Mouse (Mus musculus) erythroblast, adult 5-6 weeks (primary cell): ENCODE results near the gene Pik3r1. TPM values are rescaled to one million over a fixed set of nuclear protein-coding genes. Genes with fewer than 3 reads are reported as not detected.
A peak's percentile ranks its signal among the peaks of the same experiment; 100 is the strongest.

Experiments used
- ATAC-seq: replicated peaks from 2 replicates; pipeline ENCODE4 v1.8.0; 2016; ENCODE audit warnings: moderate number of reproducible peaks, mild to moderate bottlenecking, moderate TSS enrichment, inconsistent platforms; ENCODE audit not compliant: poor library complexity, low FRiP score, severe bottlenecking
- total RNA-seq, 2 experiments: library from RNA; stranded (forward) in 1 of 2; stranded (reverse) in 1 of 2; fragments of 150-400 nt in 1 of 2; fragments of 200-764, 138-1000 nt in 1 of 2; gene quantifications; 2 replicates each; pipeline versions ENCODE4 v1.2.3 to v1.2.4; 2015 to 2017; ENCODE audit warnings: low replicate concordance in 2 of 2

Pik3r1 gene
- total RNA-seq, 2 experiments from 2014 or later = 251 to 546 TPM

DNA sequence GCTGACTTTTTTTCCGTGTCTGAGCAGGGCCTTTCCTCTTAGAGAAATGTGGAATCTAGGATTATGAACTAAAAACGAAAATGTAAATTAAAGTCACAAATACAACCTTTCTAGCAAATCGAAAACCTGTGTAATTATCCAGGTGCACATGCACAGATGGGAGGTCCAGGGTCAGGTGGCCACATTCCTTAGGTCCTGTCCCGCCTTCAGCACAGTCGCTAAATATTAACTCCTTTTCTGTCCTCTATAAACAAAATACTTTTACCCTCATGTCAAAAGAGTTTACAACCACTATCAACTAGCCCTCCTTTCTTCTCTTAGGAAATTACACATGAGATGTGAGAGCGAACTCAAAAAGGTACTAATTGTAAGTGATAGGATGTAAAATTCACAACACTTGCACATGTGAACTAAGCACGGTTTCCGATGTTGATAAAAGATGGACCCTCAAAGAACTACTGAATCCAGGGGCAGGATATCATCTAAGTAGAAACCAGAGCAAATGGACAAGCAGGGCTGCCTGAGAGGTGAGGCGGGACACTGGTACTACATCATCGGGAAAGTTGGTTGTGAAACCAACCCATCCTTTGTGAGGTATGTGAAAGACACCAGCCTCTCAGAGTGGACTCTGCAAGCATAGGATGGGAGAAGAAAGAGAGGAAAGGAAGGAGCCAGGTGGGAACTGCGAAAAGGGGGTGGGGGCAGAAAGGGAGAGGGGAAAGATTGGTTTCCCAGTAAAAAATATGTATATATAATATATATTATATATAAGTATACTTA, 26.3 kb downstream of the Pik3r1 start:
- no peak for ATAC-seq

GRCm38 (mm10) chr13:101739732-101740381, 28.2 kb downstream of the Pik3r1 start:
- no peak for ATAC-seq

DNA sequence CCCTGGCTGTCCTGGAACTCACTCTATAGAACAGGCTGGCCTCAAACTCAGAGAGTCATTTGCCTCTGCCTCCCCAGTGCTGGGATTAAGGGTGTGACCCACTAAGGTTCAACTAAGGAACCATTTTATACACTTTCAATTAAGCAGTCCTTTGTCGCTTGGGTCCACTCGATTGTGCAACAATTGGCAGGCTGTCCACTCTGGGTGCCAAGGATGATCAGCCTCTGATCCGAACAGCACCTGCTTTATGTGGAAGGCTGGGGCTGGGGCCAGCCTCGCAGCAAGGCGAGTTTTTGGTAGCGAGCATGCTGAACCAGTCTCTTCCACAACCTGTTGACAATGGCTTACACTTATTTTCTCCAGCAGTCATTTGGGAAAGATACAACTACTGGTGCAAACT, 29.2 kb downstream of the Pik3r1 start:
- ATAC-seq = no peak

DNA sequence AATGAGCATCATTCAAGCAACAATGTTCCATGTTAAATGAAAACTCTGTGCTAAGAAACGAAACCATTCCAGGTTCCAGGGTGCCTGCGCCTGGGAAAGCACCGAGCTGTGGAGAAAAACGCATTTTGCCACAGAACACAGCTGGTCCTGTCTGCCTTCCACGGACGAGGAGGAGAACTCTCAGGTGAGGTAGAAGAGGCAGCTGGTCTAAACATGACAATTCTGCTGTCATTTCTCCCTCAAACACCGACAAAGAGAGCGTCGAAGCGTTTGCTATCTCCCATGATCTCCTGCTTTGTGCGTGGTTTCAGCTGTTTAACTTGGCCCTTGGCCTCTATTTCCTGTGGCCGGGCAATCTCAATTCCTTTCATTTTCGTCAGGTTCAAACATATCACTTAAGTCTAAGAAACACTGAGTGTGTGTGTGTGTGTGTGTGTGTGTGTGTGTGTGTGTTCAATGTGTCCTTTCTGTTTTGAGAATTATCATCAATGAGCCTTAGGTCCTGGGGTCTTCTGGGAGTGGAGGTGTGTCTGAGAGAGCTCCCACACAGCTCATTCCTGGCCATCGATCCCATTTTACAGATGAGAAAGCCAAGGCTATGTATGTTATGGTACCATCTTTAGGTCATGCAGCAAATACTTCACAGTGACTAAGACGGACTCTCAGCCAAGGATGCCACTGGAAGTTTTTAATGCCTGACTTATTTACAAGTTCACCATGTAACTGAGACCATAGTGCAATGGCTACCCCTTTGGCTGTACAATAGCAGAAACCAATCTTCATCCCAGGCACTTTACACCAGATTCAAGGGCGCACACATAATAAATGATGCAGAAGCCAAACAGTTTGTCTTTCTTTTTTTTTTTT, 31.3 kb downstream of the Pik3r1 start:
- no peak for ATAC-seq

DNA sequence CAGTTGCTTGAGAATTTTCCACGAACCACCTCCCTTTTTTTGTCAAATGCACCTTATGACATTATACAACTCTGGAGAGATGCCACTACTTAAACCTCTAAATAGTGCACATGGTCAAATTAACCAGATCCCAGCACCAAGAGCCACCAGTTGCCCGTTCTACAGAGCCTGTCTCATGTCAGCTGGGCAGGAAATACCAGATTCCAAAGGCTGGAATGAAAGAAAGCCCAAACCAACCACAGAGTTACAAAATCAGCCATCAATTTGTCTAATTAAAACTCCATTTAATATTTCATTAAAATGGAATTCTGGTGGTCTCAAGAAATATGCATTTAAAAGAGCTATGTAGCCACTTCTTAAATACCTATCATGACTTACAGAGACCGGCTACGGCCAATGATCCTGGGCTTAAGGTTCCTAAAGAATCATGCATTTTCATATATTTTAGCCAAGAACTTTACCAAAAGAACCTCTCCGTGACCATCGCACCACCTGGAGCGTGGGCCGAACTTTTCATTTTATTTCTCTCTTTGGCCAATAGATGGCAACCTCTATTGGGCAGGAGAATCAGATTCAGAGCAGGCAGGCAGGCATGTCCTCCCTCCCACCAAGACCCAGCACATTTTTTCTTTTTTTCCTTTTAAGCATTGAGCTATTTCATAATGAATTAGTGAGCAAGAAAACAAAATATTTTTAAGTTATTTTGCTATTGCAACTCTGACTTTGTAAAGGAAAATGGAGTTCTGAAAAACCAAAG, 32.5 kb downstream of the Pik3r1 start:
- ATAC-seq = no peak

- ATAC-seq = no peak
These were observed 33.8 kb downstream of the Pik3r1 start for GRCm38 (mm10) chr13:101734227-101734626.

- no peak for ATAC-seq
These were observed 35.3 kb downstream of the Pik3r1 start for GRCm38 (mm10) chr13:101732675-101733074.

GRCm38 (mm10) chr13:101731777-101732176, 36.2 kb downstream of the Pik3r1 start:
- no peak for ATAC-seq

DNA sequence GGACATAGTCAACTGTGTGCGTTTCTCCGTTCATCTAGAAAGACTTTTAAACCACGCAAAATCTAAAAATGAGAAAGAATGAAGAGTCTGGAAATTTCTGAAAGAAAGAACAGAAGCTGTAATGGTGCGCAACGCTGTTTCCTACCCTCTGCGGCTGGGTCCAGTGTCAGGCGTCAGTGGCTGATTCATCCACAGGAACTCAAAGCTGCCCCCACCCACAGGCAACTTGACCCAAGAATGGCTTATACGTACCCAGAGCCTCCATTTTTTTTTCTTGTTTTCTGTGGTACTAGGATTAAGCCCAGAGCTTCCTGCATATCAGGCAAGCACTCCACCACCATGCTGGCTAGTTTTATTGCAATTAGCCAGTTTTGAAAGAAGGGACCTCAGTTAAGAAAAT, 37.7 kb downstream of the Pik3r1 start:
- ATAC-seq = no peak

DNA sequence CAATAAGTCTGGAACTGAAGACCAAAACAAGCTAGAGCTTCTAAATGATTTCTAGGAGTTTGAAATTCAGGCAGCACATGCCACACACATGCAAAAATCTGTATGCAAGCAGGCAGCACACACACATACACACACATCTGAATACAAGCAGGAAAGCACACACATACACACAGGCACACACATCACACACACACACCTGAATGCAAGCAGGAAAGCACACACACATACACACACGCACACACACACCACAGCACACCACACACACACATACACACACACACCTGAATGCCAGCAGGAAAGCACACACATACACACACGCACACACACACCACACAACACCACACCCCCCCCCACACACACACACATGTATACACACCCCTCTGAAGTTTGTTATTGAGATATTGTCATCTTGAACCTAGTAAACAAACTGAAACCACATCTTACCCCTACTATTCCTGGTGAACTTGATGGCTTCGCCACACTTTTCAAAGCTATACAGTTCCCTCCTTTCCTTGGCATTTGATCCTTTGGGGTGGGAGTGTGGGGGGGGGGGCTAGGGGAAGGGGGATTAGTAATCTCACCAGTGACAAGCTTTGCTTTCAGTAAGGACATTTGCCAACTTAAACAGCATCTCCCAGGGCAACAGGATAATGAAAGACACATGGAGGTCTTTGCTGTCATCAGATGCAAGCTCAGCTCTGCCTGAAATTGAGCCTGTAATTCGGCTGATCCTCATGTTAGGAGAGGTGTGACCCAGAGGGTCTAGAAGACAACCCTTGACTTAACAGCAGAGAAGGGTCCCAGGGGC, 38.6 kb downstream of the Pik3r1 start:
- no peak for ATAC-seq

DNA sequence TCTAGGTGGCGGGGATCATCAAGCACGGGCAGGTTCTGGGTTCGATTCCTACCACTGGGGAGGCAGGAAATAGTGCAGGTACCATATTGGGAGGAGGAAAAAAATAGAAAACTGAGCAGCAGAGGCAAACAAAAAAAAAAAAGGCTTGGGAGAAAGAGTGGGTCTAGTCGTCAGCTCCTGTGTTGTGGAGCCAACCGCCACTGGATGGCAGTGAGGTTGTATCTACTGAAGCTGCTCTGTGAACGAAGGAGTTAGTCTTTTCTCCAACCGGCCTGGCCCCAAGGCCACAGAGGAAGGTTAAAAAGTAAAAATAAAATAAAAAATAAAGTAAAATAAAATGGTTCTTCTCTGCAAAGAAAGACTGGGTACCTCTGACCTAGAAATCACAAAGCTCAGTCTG, 39.2 kb downstream of the Pik3r1 start:
- no peak for ATAC-seq

GRCm38 (mm10) chr13:101728300-101728699, 39.7 kb downstream of the Pik3r1 start:
- ATAC-seq = no peak

DNA sequence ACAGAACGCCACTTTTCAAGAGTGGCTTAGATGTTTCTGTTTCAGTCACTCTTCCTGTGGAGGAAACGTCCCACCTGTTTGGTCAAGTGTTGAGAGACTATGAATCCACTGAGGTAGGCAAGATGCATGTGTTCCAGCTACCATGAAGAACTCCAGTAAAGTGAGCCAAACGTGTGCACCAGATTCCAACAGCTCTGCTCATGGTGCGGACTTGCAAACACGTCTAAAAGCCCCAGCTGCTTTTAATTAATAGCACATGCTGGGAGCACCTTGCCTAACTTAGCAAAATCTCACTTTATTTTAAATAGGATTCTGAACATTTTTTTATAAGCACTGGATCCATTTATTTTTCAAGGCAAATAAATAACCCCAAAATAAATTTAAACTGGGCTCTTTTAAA, 40.2 kb downstream of the Pik3r1 start:
- no peak for ATAC-seq

DNA sequence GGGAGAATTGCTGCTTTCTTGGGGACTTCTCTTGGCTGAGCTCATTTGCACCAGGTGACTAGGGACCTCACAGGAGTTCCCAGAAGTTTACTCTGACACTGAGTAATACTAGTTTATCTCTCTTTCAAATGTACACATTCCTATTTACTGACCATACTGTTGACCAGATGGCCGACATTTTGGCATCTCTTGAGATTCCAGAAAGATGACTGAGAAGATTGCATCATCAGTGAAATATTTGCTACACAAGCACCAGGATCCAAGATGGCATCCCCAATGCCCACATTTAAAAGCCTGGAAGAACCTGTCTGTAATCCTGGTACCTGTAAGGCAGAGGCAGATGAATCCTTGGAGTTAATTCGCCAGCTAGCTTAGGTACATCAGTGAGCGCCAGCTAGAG, 41.1 kb downstream of the Pik3r1 start:
- no peak for ATAC-seq

- no peak for ATAC-seq
These were observed 46.0 kb downstream of the Pik3r1 start for GRCm38 (mm10) chr13:101721901-101722595.

DNA sequence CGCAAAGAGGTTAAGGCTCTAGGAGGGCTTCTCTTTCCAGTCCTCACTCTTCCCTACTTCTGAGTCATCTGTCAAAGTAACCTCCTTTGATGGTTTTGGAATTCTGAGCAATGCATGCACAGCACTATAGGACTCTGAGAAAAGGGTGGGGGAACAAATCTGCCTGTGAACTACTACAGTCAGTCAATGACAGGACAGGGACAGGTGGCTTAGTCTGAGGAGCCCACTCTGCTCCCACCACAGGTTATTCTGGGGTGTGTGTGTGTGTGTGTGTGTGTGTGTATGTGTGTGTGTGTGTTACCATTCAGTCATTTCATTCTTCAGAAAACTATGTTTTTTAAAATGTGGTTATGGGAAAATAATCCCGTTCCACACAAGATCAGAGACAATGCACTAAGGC, 46.9 kb downstream of the Pik3r1 start:
- ATAC-seq = no peak

DNA sequence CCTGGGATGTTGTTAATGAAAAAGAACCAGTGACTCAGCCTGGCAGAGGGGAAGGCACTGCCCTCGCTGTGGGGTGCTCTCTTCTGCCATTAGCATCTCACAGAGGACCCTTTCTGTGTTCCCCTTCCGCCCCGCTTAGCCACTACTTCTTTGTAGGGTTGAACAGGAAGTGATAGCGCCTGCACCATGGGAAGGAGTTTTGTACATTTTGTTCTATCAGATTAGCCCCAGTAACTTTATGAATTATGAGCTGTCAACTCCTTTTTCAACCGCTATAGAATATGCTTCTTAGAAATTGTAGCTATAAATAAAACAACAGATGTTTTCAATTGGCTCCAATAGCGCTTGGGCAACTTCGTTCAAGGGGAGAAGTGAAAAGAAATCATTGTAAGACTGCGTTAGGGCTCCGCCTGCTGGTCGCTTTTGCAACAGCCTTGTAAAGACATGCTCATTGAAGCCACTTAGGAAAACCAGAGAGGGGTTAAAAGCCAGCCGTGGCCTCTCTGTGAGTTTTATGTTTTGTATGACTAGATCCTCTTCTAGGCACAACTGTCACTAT, 48.6 kb downstream of the Pik3r1 start:
- ATAC-seq = peak; percentile 87

DNA sequence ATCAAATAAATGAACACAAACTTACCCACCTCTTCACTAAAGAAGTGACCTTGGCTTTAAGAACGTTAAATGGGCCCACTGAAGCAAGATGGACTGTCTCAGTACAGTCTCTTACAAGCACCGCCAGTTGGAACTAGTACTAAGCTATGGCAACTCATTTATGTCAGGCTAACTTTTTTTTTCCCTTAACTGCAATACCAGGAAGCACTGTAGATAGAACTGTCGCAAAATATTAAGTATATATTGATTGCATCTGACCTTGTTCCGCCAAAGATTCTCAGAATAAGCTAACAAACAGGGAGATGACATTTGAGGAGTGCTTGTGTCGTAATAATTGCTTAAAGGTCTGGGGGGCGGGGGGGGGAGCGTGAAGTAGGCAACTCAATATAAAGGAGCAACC, 49.3 kb downstream of the Pik3r1 start:
- ATAC-seq = no peak
